Mouse (Mus musculus) stomach, postnatal 0 days (tissue): ENCODE data around the gene Cep112. TPM values are rescaled to one million over a fixed set of nuclear protein-coding genes. Genes with fewer than 3 reads are reported as not detected.

Experiments used
- ATAC-seq: fragments of 200-750 bp; cut with Nextera tagmentation; 2 replicates; pipeline ENCODE4 v1.8.0; 2017; ENCODE audit not compliant: low FRiP score, low TSS enrichment
- DNase-seq: peaks from one replicate; pipeline ENCODE4 v3.0.0-alpha.2; 2016; ENCODE audit warnings: low spot score
- H3K27ac ChIP-seq: fragments of 300-500 bp; sonication (generic); replicated peaks from 2 replicates; pipeline ENCODE4 v1.5.1; 2014; ENCODE audit warnings: mild to moderate bottlenecking, control low read depth
- H3K27me3 ChIP-seq: fragments of 300-500 bp; sonication (generic); 2 replicates; pipeline ENCODE4 v1.6.1; 2014; ENCODE audit warnings: low read length; ENCODE audit not compliant: control insufficient read depth, insufficient read depth
- H3K36me3 ChIP-seq: fragments of 300-500 bp; sonication (generic); 2 replicates; pipeline ENCODE4 v1.6.1; 2014; ENCODE audit warnings: low read length, mixed read lengths; ENCODE audit not compliant: control insufficient read depth, insufficient read depth
- H3K4me1 ChIP-seq: fragments of 300-500 bp; sonication (generic); replicated peaks from 2 replicates; pipeline ENCODE4 v1.6.1; 2014; ENCODE audit warnings: antibody characterized with exemption; ENCODE audit not compliant: control insufficient read depth, insufficient read depth
- H3K4me2 ChIP-seq: fragments of 300-500 bp; sonication (generic); replicated peaks from 2 replicates; pipeline ENCODE4 v1.6.1; 2014; ENCODE audit warnings: low read depth, mild to moderate bottlenecking, control low read depth, moderate library complexity
- H3K4me3 ChIP-seq: fragments of 300-500 bp; sonication (generic); 2 replicates; pipeline ENCODE4 v1.5.1; 2014; ENCODE audit warnings: low read depth, low read length, control low read depth
- H3K9ac ChIP-seq: fragments of 300-500 bp; sonication (generic); 2 replicates; pipeline ENCODE4 v1.6.1; 2014; ENCODE audit warnings: mild to moderate bottlenecking, low read length, control low read depth, mixed read lengths
- H3K9me3 ChIP-seq: fragments of 300-500 bp; sonication (generic); 2 replicates; pipeline ENCODE4 v1.6.1; 2016; ENCODE audit warnings: low read length; ENCODE audit not compliant: control insufficient read depth
- CTCF ChIP-seq: IDR thresholded peaks from 2 replicates; pipeline ENCODE4 v1.5.1; 2016; ENCODE audit warnings: antibody characterized with exemption, low read depth, mild to moderate bottlenecking, moderate library complexity
- EP300 ChIP-seq: optimal IDR thresholded peaks from 2 replicates; pipeline ENCODE3; 2016; ENCODE audit warnings: antibody characterized with exemption
- WGBS: fragments of 180-500 bp; shearing (Covaris S2); extraction: QIAGEN DNeasy Blood & Tissue Kit; methylation state at CpG from one replicate; pipeline ENCODE4 v1.1.7; 2014; 5-methylcytosine and 5-hydroxymethylcytosine counted together
- polyA plus RNA-seq: library from polyadenylated mRNA; unstranded; fragments of >200 nt; fragmentation: Nextera tagmentation; extraction: Ambion mirVana; gene quantifications from 2 replicates; pipeline ENCODE4 v1.2.1, GENCODE M21; 2015

Cep112 gene
- polyA plus RNA-seq, 1 experiment from 2014 or later = 3.5 TPM

GRCm38 (mm10) chr11:108586551-108587184 lies 161.7 kb downstream of the Cep112 start:
- TF ChIP-seq EP300 (no peak), CTCF (no peak)
- ATAC-seq = no peak

GRCm38 (mm10) chr11:108593207-108593958 lies 168.4 kb downstream of the Cep112 start:
- Histone ChIP-seq H3K4me2 (no peak overlapping the region), H3K27ac (no peak overlapping the region), H3K4me1 (no peaks in the 10 kb centered on the region), H3K4me3 (no peak overlapping the region), H3K27me3 (no peaks in the 10 kb centered on the region), H3K9me3 (no peaks in the 10 kb centered on the region), H3K36me3 (no peaks in the 10 kb centered on the region), H3K9ac (no peak overlapping the region)
- no peak for DNase-seq
- no peak for ATAC-seq
- TF ChIP-seq EP300 = no peak
- no peak for TF ChIP-seq CTCF
- WGBS = 59% methylated on average over 5 of the region's 5 CpGs

More at GRCm38 (mm10) chr11:108586551-108587184, 161.7 kb downstream of the Cep112 start:
- Histone ChIP-seq H3K4me2 (no peak overlapping the region), H3K36me3 (no peaks in the 10 kb centered on the region), H3K4me1 (no peaks in the 10 kb centered on the region), H3K4me3 (no peak overlapping the region), H3K27ac (no peak overlapping the region), H3K27me3 (no peaks in the 10 kb centered on the region), H3K9me3 (no peaks in the 10 kb centered on the region), H3K9ac (no peak overlapping the region)
- 41% methylated on average over 7 of the region's 7 CpGs for WGBS
- no peak for DNase-seq

- H3K27me3 ChIP-seq = no peaks in the 10 kb centered on the region
- no peaks in the 10 kb centered on the region for H3K4me1 ChIP-seq
- WGBS = 29% methylated on average over 2 of the region's 2 CpGs
- no peak overlapping the region for H3K4me3 ChIP-seq
- no peaks in the 10 kb centered on the region for H3K9me3 ChIP-seq
- no peak for TF ChIP-seq EP300
- TF ChIP-seq CTCF = no peak
- H3K36me3 ChIP-seq = no peaks in the 10 kb centered on the region
- ATAC-seq (no peak), DNase-seq (no peak)
- no peak overlapping the region for H3K9ac ChIP-seq
- H3K27ac ChIP-seq = no peak overlapping the region
- no peak overlapping the region for H3K4me2 ChIP-seq
Observed at GRCm38 (mm10) chr11:108593959-108594579, 169.1 kb downstream of the Cep112 start.

- Histone ChIP-seq H3K36me3 (no peaks in the 10 kb centered on the region), H3K4me3 (no peak overlapping the region), H3K9ac (no peak overlapping the region), H3K4me2 (no peak overlapping the region), H3K4me1 (no peaks in the 10 kb centered on the region), H3K9me3 (no peaks in the 10 kb centered on the region), H3K27me3 (no peaks in the 10 kb centered on the region), H3K27ac (no peak overlapping the region)
- WGBS = 47% methylated on average over 3 of the region's 3 CpGs
- no peak for DNase-seq
- no peak for ATAC-seq
- no peak for TF ChIP-seq CTCF
- no peak for TF ChIP-seq EP300
Observed at GRCm38 (mm10) chr11:108605301-108605700, 180.3 kb downstream of the Cep112 start.

GRCm38 (mm10) chr11:108606036-108606435 lies 181.0 kb downstream of the Cep112 start:
- Histone ChIP-seq H3K36me3 (no peaks in the 10 kb centered on the region), H3K27me3 (no peaks in the 10 kb centered on the region), H3K4me3 (no peak overlapping the region), H3K9ac (no peak overlapping the region), H3K9me3 (no peaks in the 10 kb centered on the region), H3K4me2 (no peak overlapping the region), H3K27ac (no peak overlapping the region), H3K4me1 (no peaks in the 10 kb centered on the region)
- WGBS = 91% methylated on average over 11 of the region's 11 CpGs
- no peak for TF ChIP-seq CTCF
- no peak for TF ChIP-seq EP300
- DNase-seq = no peak
- ATAC-seq = no peak

GRCm38 (mm10) chr11:108606836-108607235 lies 181.8 kb downstream of the Cep112 start:
- no peak for ATAC-seq
- Histone ChIP-seq H3K4me2 (no peak overlapping the region), H3K4me3 (no peak overlapping the region), H3K9me3 (no peaks in the 10 kb centered on the region), H3K4me1 (no peaks in the 10 kb centered on the region), H3K27ac (no peak overlapping the region), H3K9ac (no peak overlapping the region), H3K27me3 (no peaks in the 10 kb centered on the region), H3K36me3 (no peaks in the 10 kb centered on the region)
- no peak for TF ChIP-seq EP300
- TF ChIP-seq CTCF = no peak
- no peak for DNase-seq
